Mouse (Mus musculus): ENCODE measurements around the gene Pdss2. TPM values are rescaled to one million over a fixed set of nuclear protein-coding genes. Genes with fewer than 3 reads are reported as not detected.

Pdss2 gene
- polyA plus RNA-seq, 1 experiment from 2014 or later, result 12.3 TPM

Other genes starting within 250 kb of the Pdss2 start
- gene Sobp, start 47.0 kb upstream of the Pdss2 start, polyA plus RNA-seq (2016; fragmentation: Nextera tagmentation; extraction: Ambion mirVana), result 2.8 and 3.1 TPM in 2 replicates
- gene 9030612E09Rik, start 46.8 kb upstream of the Pdss2 start, polyA plus RNA-seq (2016; fragmentation: Nextera tagmentation; extraction: Ambion mirVana), result 0.23 and 0.45 TPM in 2 replicates

Measured in heart, embryonic 12.5 days (tissue).